Mouse (Mus musculus): Measurements from ENCODE around the gene 2510009E07Rik.

DNA sequence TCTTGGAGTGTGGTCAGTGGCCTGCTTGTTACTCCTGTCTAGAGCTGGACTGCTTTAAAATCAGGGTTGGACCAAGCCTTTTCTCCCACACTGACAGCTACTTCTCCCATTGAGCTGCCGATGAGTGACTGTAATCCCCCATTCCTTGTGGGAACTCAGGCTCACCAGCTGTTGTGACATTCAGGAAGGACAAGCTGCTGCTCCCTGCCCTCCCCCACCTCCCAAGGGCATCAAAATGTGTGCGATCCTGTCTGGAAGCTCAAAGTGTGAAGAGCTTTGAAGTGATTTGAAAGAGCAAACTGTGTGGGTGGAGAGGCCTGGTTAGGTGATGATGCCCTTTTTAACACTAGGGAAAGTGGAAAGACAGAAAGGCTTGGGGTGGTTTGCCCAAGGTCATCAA is 15.9 kb upstream of the 2510009E07Rik start:
- no peak for TF ChIP-seq CTCF (IDR thresholded peaks at IDR 0.05; ENCODE audit: extremely low read depth, insufficient read depth, low read length)
- no peak for TF ChIP-seq POLR2A (IDR thresholded peaks at IDR 0.05; ENCODE audit: extremely low read depth, insufficient read depth, low read length)

All from cortical plate, adult 2 months (tissue).